Mouse (Mus musculus): ENCODE results near the gene Olfr420. TPM values are rescaled to one million over a fixed set of nuclear protein-coding genes. Genes with fewer than 3 reads are reported as not detected.
A peak's percentile ranks its signal among the peaks of the same experiment; 100 is the strongest.

The Olfr420 gene
- not detected in 2 replicates for polyA plus RNA-seq (2012; rRNA removed)

DNA sequence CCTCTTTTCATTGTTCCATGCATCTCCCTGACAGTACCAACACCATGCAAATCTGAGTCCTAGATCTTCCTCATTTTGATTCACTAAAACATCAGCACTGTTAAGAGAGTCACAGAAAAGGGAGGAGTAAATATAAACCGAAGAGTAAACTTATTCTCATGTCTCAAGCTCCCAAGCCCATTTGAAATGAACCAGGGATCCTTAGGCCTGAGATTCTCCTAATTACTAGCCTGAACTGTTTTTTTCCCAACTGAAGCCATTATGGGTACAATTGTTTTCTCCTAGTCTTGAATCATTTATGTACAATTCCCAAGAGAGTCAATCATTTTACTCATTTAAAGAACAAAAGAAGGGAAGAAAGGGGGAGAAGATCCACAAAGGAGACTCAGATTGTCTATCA, at the start of gene Olfr420:
TSS of gene Olfr420 (plus strand) at position 301 of the 400 bp plus-strand sequence.
- H3K4me3 ChIP-seq (ENCODE audit: extremely low read depth, insufficient read depth, insufficient read length), result no peak within 1 kb of the TSS
- no peaks in the 10 kb centered on the region for H3K27me3 ChIP-seq (ENCODE audit: control insufficient read depth, insufficient read depth, low read length)
- no peak within 1 kb of the TSS for H3K27ac ChIP-seq (ENCODE audit: insufficient read depth, low read length)
- WGBS, result 91% methylated on average over 1 of the region's 1 CpGs
- no peaks in the 10 kb centered on the region for H3K4me1 ChIP-seq (ENCODE audit: control insufficient read depth, insufficient read depth, insufficient read length)
- no peaks in the 10 kb centered on the region for H3K36me3 ChIP-seq (ENCODE audit: control insufficient read depth, insufficient read depth, low read length)
- DNase-seq (ENCODE audit: low read depth in 1 of 2, low spot score in 2 of 2), result no peak
- no peak for TF ChIP-seq POLR2A (IDR thresholded peaks at IDR 0.05; ENCODE audit: low read depth, low read length)
- TF ChIP-seq CTCF (IDR thresholded peaks at IDR 0.05; ENCODE audit: extremely low read depth, insufficient read depth, insufficient read length, insufficient replicate concordance), result no peak

GRCm38 (mm10) chr1:174121062-174121461, 34.4 kb upstream of the Olfr420 start, which contains the start of gene Olfr231:
Olfr231 (minus strand) TSS chr1:174121162.
- no peak for DNase-seq (ENCODE audit: low read depth in 1 of 2, low spot score in 2 of 2)
- H3K27ac ChIP-seq (ENCODE audit: insufficient read depth, low read length), result no peak within 1 kb of the TSS
- H3K4me1 ChIP-seq (ENCODE audit: control insufficient read depth, insufficient read depth, insufficient read length), result no peaks in the 10 kb centered on the region
- 71% methylated on average over 2 of the region's 2 CpGs for WGBS
- H3K36me3 ChIP-seq (ENCODE audit: control insufficient read depth, insufficient read depth, low read length), result no peaks in the 10 kb centered on the region
- no peak within 1 kb of the TSS for H3K4me3 ChIP-seq (ENCODE audit: extremely low read depth, insufficient read depth, insufficient read length)
- TF ChIP-seq CTCF (IDR thresholded peaks at IDR 0.05; ENCODE audit: extremely low read depth, insufficient read depth, insufficient read length, insufficient replicate concordance) (no peak), POLR2A (IDR thresholded peaks at IDR 0.05; ENCODE audit: low read depth, low read length) (no peak)
- no peaks in the 10 kb centered on the region for H3K27me3 ChIP-seq (ENCODE audit: control insufficient read depth, insufficient read depth, low read length)

DNA sequence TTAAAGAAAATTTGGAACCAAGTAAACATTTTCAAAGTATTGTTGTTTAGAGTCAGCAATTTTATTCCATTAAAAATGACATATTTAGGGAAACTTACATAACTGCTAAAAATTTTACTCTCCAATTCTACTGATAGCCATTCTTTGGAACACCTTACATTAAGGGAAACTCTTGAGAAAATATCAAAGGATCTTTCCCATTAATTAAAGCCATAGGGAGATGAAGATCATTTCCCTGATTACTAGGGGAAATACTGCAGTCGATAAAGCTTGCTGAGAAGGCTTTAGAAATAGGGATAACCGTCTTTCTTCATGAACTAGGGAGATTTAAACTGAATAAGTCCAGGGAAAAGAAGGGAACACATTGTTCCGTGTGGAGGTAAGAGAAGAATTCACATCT, 24.2 kb upstream of the Olfr420 start, which contains the start of gene Olfr424:
TSS of gene Olfr424 (plus strand) at position 301 of the 400 bp plus-strand sequence.
- TF ChIP-seq POLR2A (IDR thresholded peaks at IDR 0.05; ENCODE audit: low read depth, low read length) (no peak), CTCF (IDR thresholded peaks at IDR 0.05; ENCODE audit: extremely low read depth, insufficient read depth, insufficient read length, insufficient replicate concordance) (no peak)
- WGBS, result 86% methylated on average over 3 of the region's 3 CpGs

DNA sequence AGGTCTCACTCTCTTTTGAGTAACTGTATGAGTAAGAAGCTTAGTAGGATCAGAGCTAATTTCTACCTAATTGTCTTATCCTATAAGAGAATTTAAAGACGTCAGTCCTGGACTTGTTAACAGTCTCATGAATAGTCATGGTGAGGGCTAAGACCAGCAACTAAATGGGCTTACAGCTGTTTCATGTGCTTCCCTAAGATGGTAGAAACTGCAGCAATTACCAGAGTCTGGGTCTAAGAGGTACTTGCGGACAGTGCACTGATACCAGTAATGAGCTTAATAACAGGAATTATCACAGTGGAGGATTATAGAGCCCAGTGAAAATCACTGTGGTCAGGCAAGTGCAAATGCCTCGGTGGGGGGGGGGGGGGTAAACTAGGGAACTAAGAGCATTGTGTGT, 23.4 kb upstream of the Olfr420 start:
- Histone ChIP-seq H3K36me3 (ENCODE audit: control insufficient read depth, insufficient read depth, low read length) (no peaks in the 10 kb centered on the region), H3K4me1 (ENCODE audit: control insufficient read depth, insufficient read depth, insufficient read length) (no peaks in the 10 kb centered on the region), H3K27ac (ENCODE audit: insufficient read depth, low read length) (no peak overlapping the region), H3K4me3 (ENCODE audit: extremely low read depth, insufficient read depth, insufficient read length) (no peak overlapping the region), H3K27me3 (ENCODE audit: control insufficient read depth, insufficient read depth, low read length) (no peaks in the 10 kb centered on the region)
- DNase-seq (ENCODE audit: low read depth in 1 of 2, low spot score in 2 of 2), result no peak
- 84% methylated on average over 3 of the region's 3 CpGs for WGBS
- no peak for TF ChIP-seq POLR2A (IDR thresholded peaks at IDR 0.05; ENCODE audit: low read depth, low read length)
- TF ChIP-seq CTCF (IDR thresholded peaks at IDR 0.05; ENCODE audit: extremely low read depth, insufficient read depth, insufficient read length, insufficient replicate concordance), result no peak

More for the DNA sequence above, 24.2 kb upstream of the Olfr420 start, which contains the start of gene Olfr424:
- Histone ChIP-seq H3K27ac (ENCODE audit: insufficient read depth, low read length) (no peak within 1 kb of the TSS), H3K4me3 (ENCODE audit: extremely low read depth, insufficient read depth, insufficient read length) (no peak within 1 kb of the TSS), H3K36me3 (ENCODE audit: control insufficient read depth, insufficient read depth, low read length) (no peaks in the 10 kb centered on the region), H3K4me1 (ENCODE audit: control insufficient read depth, insufficient read depth, insufficient read length) (no peaks in the 10 kb centered on the region), H3K27me3 (ENCODE audit: control insufficient read depth, insufficient read depth, low read length) (no peaks in the 10 kb centered on the region)
- DNase-seq (ENCODE audit: low read depth in 1 of 2, low spot score in 2 of 2), result no peak

DNA sequence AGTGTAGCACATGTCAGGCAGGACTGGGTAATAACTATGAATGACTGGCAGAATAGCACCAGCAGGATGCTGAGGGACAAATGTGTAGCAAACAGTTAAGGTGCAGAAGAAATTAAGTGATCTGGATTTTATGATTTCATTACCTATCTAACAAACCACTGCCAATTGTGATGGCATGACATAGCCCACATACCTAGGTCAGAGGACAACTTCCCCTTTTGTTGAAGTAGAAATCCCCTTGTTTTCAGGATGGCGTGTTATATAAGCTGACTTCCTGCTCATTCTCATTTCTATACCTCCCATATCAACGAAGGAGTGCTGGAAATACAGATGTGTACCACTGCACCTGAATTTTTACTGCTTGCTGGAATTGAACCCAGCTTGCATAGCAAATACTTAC, 14.0 kb upstream of the Olfr420 start:
- Histone ChIP-seq H3K36me3 (ENCODE audit: control insufficient read depth, insufficient read depth, low read length) (no peaks in the 10 kb centered on the region), H3K27ac (ENCODE audit: insufficient read depth, low read length) (no peak overlapping the region), H3K4me1 (ENCODE audit: control insufficient read depth, insufficient read depth, insufficient read length) (peaks cover 2% of the 10 kb centered on the region; the same call in 1 of the 2 replicates), H3K27me3 (ENCODE audit: control insufficient read depth, insufficient read depth, low read length) (no peaks in the 10 kb centered on the region), H3K4me3 (ENCODE audit: extremely low read depth, insufficient read depth, insufficient read length) (no peak overlapping the region)
- DNase-seq (ENCODE audit: low read depth in 1 of 2, low spot score in 2 of 2), result peak in 1 of 2 experiments; percentile 30
- WGBS, result 12% methylated on average over 2 of the region's 2 CpGs
- no peak for TF ChIP-seq CTCF (IDR thresholded peaks at IDR 0.05; ENCODE audit: extremely low read depth, insufficient read depth, insufficient read length, insufficient replicate concordance)
- TF ChIP-seq POLR2A (IDR thresholded peaks at IDR 0.05; ENCODE audit: low read depth, low read length), result no peak

- DNase-seq (ENCODE audit: low read depth in 1 of 2, low spot score in 2 of 2), result no peak
- 91% methylated on average over 1 of the region's 1 CpGs for WGBS
- no peak overlapping the region for H3K27ac ChIP-seq (ENCODE audit: insufficient read depth, low read length)
- no peak overlapping the region for H3K4me3 ChIP-seq (ENCODE audit: extremely low read depth, insufficient read depth, insufficient read length)
- TF ChIP-seq CTCF (IDR thresholded peaks at IDR 0.05; ENCODE audit: extremely low read depth, insufficient read depth, insufficient read length, insufficient replicate concordance) (no peak), POLR2A (IDR thresholded peaks at IDR 0.05; ENCODE audit: low read depth, low read length) (no peak)
- no peaks in the 10 kb centered on the region for H3K36me3 ChIP-seq (ENCODE audit: control insufficient read depth, insufficient read depth, low read length)
- H3K4me1 ChIP-seq (ENCODE audit: control insufficient read depth, insufficient read depth, insufficient read length), result no peaks in the 10 kb centered on the region
- H3K27me3 ChIP-seq (ENCODE audit: control insufficient read depth, insufficient read depth, low read length), result no peaks in the 10 kb centered on the region
These were observed 8.7 kb upstream of the Olfr420 start for GRCm38 (mm10) chr1:174146696-174147095.

- no peaks in the 10 kb centered on the region for H3K27me3 ChIP-seq (ENCODE audit: control insufficient read depth, insufficient read depth, low read length)
- H3K36me3 ChIP-seq (ENCODE audit: control insufficient read depth, insufficient read depth, low read length), result no peaks in the 10 kb centered on the region
- 91% methylated on average over 2 of the region's 2 CpGs for WGBS
- H3K4me3 ChIP-seq (ENCODE audit: extremely low read depth, insufficient read depth, insufficient read length), result no peak overlapping the region
- H3K4me1 ChIP-seq (ENCODE audit: control insufficient read depth, insufficient read depth, insufficient read length), result no peaks in the 10 kb centered on the region
- DNase-seq (ENCODE audit: low read depth in 1 of 2, low spot score in 2 of 2), result no peak
- TF ChIP-seq CTCF (IDR thresholded peaks at IDR 0.05; ENCODE audit: extremely low read depth, insufficient read depth, insufficient read length, insufficient replicate concordance) (no peak), POLR2A (IDR thresholded peaks at IDR 0.05; ENCODE audit: low read depth, low read length) (no peak)
- H3K27ac ChIP-seq (ENCODE audit: insufficient read depth, low read length), result no peak overlapping the region
These were observed 6.1 kb upstream of the Olfr420 start for GRCm38 (mm10) chr1:174149289-174149688.

Measured in spleen, adult 2 months (tissue).